Mouse (Mus musculus) erythroblast, embryonic 14.5 days (primary cell): ENCODE results near the gene Rpl37. TPM values are rescaled to one million over a fixed set of nuclear protein-coding genes. Genes with fewer than 3 reads are reported as not detected.

Experiments
- H3K27me3 ChIP-seq: 2 replicates; pipeline ENCODE4 v1.6.1; 2012; ENCODE audit warnings: inconsistent platforms; ENCODE audit not compliant: control insufficient read depth
- H3K36me3 ChIP-seq: 2 replicates; pipeline ENCODE4 v1.6.1; 2012; ENCODE audit warnings: mild to moderate bottlenecking, inconsistent platforms; ENCODE audit not compliant: control insufficient read depth
- H3K4me1 ChIP-seq: 2 replicates; pipeline ENCODE4 v1.6.1; 2012; ENCODE audit warnings: inconsistent platforms; ENCODE audit not compliant: control insufficient read depth
- H3K4me3 ChIP-seq: replicated peaks from 2 replicates; pipeline ENCODE3; 2012; ENCODE audit warnings: moderate library complexity, mild to moderate bottlenecking, inconsistent platforms
- H3K9me3 ChIP-seq: 2 replicates; pipeline ENCODE4 v1.6.1; 2012; ENCODE audit warnings: low read length, inconsistent platforms, mixed read lengths; ENCODE audit not compliant: control insufficient read depth
- GATA1 ChIP-seq: IDR thresholded peaks from 2 replicates; pipeline ENCODE4 v1.6.1; 2012; ENCODE audit warnings: low read length, inconsistent platforms, mixed read lengths
- TAL1 ChIP-seq: IDR thresholded peaks from 3 replicates; pipeline ENCODE4 v1.6.1; 2012; ENCODE audit warnings: low read length, inconsistent platforms, mixed read lengths
- polyA plus RNA-seq: library from polyadenylated mRNA; stranded (reverse); fragments of >175 nt; gene quantifications from 2 replicates; pipeline ENCODE4 v1.2.3, GENCODE M21; 2012

Rpl37 gene
- polyA plus RNA-seq, 1 experiment, result 13.1 TPM

DNA sequence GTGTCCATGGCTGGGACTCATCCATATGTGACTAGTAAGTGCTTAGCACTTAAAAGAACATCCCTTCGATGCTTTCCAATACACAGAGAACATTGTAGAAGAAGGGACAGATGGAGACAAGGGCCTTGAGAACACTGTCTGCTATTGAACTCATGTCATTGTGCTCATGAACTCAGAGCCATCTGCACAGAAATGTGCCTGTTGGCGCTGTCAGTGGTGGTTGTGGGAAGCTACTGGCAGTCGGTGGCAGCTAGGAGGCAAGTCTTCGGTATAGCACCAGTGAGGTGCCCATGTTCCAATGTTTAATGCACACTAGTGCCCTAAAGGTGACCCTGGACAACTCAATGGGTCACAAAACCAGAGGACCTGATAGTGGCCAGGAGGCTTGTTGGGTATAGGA is 14.1 kb upstream of the Rpl37 start:
- no peaks in the 10 kb centered on the region for H3K9me3 ChIP-seq
- H3K4me1 ChIP-seq, result peaks cover 10% of the 10 kb centered on the region
- H3K4me3 ChIP-seq, result no peak overlapping the region
- TF ChIP-seq TAL1, result no peak
- no peak for TF ChIP-seq GATA1
- H3K36me3 ChIP-seq, result no peaks in the 10 kb centered on the region; the same call in 1 of the 2 replicates
- H3K27me3 ChIP-seq, result peaks cover 16% of the 10 kb centered on the region

DNA sequence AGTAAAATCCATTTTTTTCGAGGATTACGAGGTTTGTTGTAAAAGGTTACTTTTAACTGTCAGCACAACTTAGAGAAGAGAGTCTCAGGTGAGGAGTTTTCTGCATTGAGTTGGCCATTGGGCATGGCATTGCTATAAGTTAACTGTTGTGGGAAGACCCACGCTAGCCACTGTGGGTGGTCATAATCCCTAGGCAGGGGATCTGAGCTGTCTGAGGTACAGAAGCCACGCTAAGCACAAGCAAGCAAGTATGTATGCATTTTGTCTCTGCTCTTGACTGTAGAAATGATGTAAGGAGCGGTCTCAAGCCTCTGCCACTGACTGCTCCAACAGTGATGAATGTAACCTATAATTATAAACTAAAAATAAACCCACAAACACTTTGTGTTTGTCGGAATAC is 10.6 kb upstream of the Rpl37 start:
- TF ChIP-seq TAL1 (no peak), GATA1 (no peak)

DNA sequence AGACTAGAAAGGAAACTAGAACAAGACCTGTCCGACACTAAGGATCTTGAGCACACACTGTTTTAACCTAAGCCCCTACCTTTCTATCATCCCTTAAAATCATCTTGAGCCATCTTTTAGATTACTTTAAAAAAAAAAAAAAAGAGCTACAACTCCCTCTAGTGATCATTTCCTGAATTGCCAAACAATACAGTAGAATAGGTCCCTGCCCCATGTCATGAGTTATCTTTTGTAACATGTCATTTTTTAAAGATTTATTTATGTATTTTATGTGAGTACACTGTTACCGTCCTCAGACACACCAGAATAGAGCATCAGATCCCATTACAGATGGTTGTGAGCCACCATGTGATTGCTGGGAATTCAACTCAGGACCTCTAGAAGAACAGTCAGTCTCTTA is 10.2 kb upstream of the Rpl37 start:
- TF ChIP-seq TAL1, result no peak
- no peak for TF ChIP-seq GATA1
- Histone ChIP-seq H3K27me3 (peaks cover 38% of the 10 kb centered on the region), H3K4me1 (peaks cover 10% of the 10 kb centered on the region), H3K4me3 (no peak overlapping the region), H3K9me3 (no peaks in the 10 kb centered on the region), H3K36me3 (no peaks in the 10 kb centered on the region; the same call in 1 of the 2 replicates)

More for the DNA sequence above, 10.6 kb upstream of the Rpl37 start:
- no peaks in the 10 kb centered on the region; the same call in 1 of the 2 replicates for H3K36me3 ChIP-seq
- peaks cover 38% of the 10 kb centered on the region for H3K27me3 ChIP-seq
- H3K4me1 ChIP-seq, result peaks cover 10% of the 10 kb centered on the region
- no peaks in the 10 kb centered on the region for H3K9me3 ChIP-seq
- H3K4me3 ChIP-seq, result no peak overlapping the region

DNA sequence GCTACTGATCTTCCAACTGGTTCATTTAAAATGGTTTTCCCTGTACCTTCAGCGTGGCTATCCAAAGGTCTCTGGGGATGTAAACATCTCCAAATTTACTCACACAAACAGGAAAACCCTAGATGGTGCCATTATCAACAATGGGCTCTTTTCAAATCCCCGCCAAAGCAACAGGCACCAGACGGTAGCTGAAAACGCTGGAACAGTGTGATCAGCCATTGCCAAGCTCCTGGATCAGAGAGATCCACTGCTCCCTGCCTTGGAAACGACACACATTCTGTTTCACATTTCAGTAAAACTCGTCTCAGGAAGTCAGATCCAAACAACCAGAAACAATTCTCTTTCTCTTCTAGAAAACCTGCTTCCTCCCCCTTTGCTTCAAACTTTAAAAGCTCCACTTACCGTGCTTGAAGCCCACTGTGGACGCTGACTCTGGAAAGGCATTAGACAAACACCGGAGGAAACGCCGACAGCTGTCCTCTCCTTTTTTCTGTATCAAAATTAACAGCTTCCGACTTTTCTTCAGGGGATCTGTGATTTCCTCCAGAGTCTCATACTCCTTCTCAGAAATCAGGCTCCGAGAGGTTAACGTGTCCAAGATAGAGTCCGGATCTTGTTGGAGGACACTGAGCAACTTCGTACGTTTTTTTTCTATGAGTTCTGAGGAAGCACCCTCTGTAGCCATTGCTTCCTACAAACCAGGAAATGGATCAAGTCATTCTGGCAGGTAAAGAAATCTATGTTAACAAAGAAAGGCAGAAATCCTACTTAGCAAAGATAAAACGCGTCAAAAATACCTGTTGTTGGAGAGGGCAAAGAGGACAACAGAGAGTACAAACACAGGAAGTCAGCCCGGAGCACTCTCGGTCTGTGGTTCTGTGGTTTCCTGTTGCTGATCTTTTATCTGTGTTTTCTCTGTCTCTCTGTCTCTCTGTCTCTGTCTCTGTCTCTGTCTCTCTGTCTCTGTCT is 8.5 kb upstream of the Rpl37 start, which contains the start of gene Card6:
Gene Card6, minus strand, starts transcription at position 854 of the 969 bp plus-strand sequence.
- Histone ChIP-seq H3K27me3 (peaks cover 36% of the 10 kb centered on the region), H3K4me3 (peak within 1 kb of the TSS; percentile 53), H3K9me3 (no peaks in the 10 kb centered on the region), H3K4me1 (peaks cover 24% of the 10 kb centered on the region), H3K36me3 (no peaks in the 10 kb centered on the region)
- TF ChIP-seq TAL1 (no peak), GATA1 (no peak)

DNA sequence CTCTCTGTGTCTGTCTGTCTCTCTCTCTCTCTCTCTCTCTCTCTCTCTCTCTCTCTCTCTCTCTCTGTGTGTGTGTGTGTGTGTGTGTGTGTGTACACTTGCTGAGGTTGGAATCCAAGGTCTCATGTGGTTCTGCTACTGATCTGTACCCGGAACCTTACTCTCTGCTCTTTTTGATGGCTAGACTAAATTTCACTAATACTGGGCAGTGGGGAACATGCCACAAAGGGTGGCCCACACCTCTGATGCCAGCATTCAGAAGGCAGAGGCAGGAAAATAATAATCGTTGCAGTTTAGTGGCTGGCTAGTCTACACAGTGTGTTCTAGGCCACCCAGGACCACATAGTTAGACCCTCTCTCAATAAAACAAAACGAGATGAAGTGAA is 7.8 kb upstream of the Rpl37 start:
- H3K36me3 ChIP-seq, result no peaks in the 10 kb centered on the region
- H3K27me3 ChIP-seq, result peaks cover 36% of the 10 kb centered on the region
- H3K4me3 ChIP-seq, result no peak overlapping the region
- peaks cover 31% of the 10 kb centered on the region for H3K4me1 ChIP-seq
- no peaks in the 10 kb centered on the region for H3K9me3 ChIP-seq
- TF ChIP-seq TAL1 (no peak), GATA1 (no peak)

DNA sequence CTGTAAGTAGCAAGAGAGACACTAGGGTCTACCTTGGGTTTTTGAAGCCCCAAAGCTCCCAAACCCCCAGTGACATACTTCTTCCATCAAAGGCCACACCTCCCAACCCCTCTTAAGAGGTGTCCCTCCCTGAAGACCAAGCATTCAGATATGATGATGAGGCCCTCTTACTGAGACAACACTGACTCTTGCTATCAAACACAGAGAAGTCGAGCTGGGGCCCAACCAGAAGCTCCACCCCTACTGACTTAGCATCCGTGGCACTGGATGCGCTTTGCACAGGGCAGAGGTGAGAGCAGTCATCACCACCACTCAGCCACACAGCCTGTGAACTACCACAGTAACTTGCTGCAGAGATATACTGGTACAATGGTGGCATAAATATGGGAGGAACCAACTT is 3.8 kb upstream of the Rpl37 start:
- no peak for TF ChIP-seq GATA1
- no peak for TF ChIP-seq TAL1
- H3K27me3 ChIP-seq, result peaks cover 18% of the 10 kb centered on the region
- H3K36me3 ChIP-seq, result peaks cover 9% of the 10 kb centered on the region
- no peaks in the 10 kb centered on the region for H3K9me3 ChIP-seq
- H3K4me3 ChIP-seq, result peak overlapping the region; percentile 29
- H3K4me1 ChIP-seq, result peaks cover 55% of the 10 kb centered on the region

DNA sequence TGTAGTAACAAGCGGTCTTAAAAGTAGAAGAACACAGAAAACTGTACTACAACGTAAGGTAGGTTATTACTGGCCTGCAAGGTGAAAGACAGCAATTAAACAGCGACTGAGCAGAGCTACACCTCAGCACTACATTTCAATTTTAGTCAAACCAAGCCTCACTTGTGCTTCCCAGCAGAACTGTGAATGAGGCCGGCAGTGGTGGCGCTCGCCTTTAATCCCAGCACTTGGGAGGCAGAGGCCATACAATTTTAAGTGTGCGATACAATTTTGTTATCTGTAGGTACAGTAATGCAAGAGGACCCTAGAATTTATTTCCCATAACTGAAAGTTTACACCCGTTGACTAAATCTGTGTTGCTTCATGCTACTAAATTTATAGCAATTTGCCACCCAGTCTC is 1.3 kb upstream of the Rpl37 start:
- Histone ChIP-seq H3K36me3 (peaks cover 34% of the 10 kb centered on the region), H3K9me3 (no peaks in the 10 kb centered on the region), H3K27me3 (peaks cover under 1% of the 10 kb centered on the region), H3K4me3 (peak overlapping the region; percentile 79), H3K4me1 (peaks cover 69% of the 10 kb centered on the region)
- TF ChIP-seq TAL1 (no peak), GATA1 (no peak)

DNA sequence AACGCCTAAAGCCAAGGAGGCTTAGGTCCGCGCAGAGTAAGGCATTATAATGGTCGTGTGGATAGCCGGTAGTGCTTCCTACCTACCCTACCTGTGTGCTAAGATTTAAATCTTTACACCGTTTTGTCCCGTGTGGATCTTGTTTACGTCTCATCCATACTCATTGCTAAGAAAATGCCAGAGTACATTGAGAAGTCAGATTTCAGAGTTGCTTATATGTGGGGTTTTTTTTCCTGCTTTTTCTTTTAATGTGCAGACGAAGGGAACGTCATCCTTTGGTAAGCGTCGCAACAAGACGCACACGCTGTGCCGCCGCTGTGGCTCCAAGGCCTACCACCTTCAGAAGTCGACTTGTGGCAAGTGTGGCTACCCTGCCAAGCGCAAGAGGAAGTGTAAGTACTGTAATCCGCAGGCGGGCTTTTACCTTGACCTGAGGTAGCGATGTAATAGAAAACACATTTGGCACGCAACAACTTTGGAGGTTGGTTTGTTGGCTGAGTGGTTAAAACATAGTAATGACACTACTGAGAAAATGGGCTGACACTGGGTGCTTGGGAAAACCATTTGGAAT is 671 bp downstream of the Rpl37 start:
- peak overlapping the region; percentile 79 for H3K4me3 ChIP-seq
- H3K27me3 ChIP-seq, result no peaks in the 10 kb centered on the region
- peaks cover 73% of the 10 kb centered on the region for H3K4me1 ChIP-seq
- TF ChIP-seq TAL1 (no peak), GATA1 (no peak)
- H3K36me3 ChIP-seq, result peaks cover 54% of the 10 kb centered on the region
- no peaks in the 10 kb centered on the region for H3K9me3 ChIP-seq

DNA sequence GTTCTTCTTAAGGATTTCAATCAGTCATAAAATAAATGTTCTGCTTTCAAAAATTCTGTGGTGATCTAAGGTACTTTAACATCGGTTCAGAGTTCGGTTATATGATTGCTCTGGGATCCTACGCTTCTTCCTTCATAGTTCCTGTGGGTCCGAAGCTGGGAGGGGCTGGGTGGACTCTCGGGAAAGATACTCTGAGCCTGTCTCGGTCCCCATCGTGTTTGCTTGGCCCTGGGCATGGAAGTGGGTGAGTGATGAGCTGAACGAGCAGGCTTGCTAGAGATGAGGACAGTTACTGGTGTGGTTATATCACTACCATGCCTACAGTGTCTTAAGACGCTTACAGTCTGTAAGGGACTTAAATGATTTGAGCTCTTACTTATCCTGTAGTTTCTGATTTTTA is 2.2 kb downstream of the Rpl37 start:
- H3K36me3 ChIP-seq, result peaks cover 69% of the 10 kb centered on the region
- no peak for TF ChIP-seq GATA1
- TF ChIP-seq TAL1, result no peak
- H3K27me3 ChIP-seq, result no peaks in the 10 kb centered on the region
- peak overlapping the region; percentile 79 for H3K4me3 ChIP-seq
- peaks cover 58% of the 10 kb centered on the region for H3K4me1 ChIP-seq
- H3K9me3 ChIP-seq, result no peaks in the 10 kb centered on the region
